Mouse (Mus musculus): ENCODE measurements around the gene Hdac7. TPM values are rescaled to one million over a fixed set of nuclear protein-coding genes. Genes with fewer than 3 reads are reported as not detected.
A peak's percentile ranks its signal among the peaks of the same experiment; 100 is the strongest.
"Not testable (repeated sequence)": the region's sequence is repeated elsewhere in the genome, so short reads cannot be mapped to it uniquely, and the experiment has no call there.

The Hdac7 gene
- polyA plus RNA-seq, 1 experiment from 2014 or later, result 44.7 TPM

- 77% methylated on average over 19 of the region's 19 CpGs for WGBS
- H3K27ac ChIP-seq, result no peak overlapping the region
- no peaks in the 10 kb centered on the region for H3K4me1 ChIP-seq
- peaks cover under 1% of the 10 kb centered on the region; the same call in 1 of the 2 replicates for H3K9me3 ChIP-seq
- no peaks in the 10 kb centered on the region for H3K27me3 ChIP-seq
- H3K9ac ChIP-seq, result no peak overlapping the region
- H3K4me2 ChIP-seq, result no peak overlapping the region
- no peak for ATAC-seq (ENCODE audit: borderline replicate concordance, extremely low read depth, low FRiP score, low TSS enrichment)
- no peaks in the 10 kb centered on the region for H3K36me3 ChIP-seq
- no peak overlapping the region for H3K4me3 ChIP-seq
Observed at GRCm38 (mm10) chr15:97871055-97872030, 27.0 kb upstream of the Hdac7 start.

- ATAC-seq (ENCODE audit: borderline replicate concordance, extremely low read depth, low FRiP score, low TSS enrichment); H3K27me3 ChIP-seq; H3K4me3 ChIP-seq; H3K36me3 ChIP-seq; H3K4me2 ChIP-seq; H3K9me3 ChIP-seq; H3K9ac ChIP-seq; H3K27ac ChIP-seq; H3K4me1 ChIP-seq: not testable (repeated sequence)
- 73% methylated on average over 4 of the region's 4 CpGs for WGBS
Observed at GRCm38 (mm10) chr15:97870116-97870515, 25.8 kb upstream of the Hdac7 start.

GRCm38 (mm10) chr15:97868985-97869384 is 24.7 kb upstream of the Hdac7 start:
- H3K27me3 ChIP-seq, result no peaks in the 10 kb centered on the region
- no peaks in the 10 kb centered on the region for H3K36me3 ChIP-seq
- no peak overlapping the region for H3K27ac ChIP-seq
- H3K4me2 ChIP-seq, result no peak overlapping the region
- no peak overlapping the region for H3K4me3 ChIP-seq
- peaks cover 3% of the 10 kb centered on the region; the same call in 1 of the 2 replicates for H3K9me3 ChIP-seq
- ATAC-seq (ENCODE audit: borderline replicate concordance, extremely low read depth, low FRiP score, low TSS enrichment), result no peak
- peaks cover 14% of the 10 kb centered on the region for H3K4me1 ChIP-seq
- WGBS, result 87% methylated on average over 6 of the region's 6 CpGs
- no peak overlapping the region for H3K9ac ChIP-seq

- peaks cover 27% of the 10 kb centered on the region for H3K4me1 ChIP-seq
- H3K4me2 ChIP-seq, result no peak overlapping the region
- H3K27ac ChIP-seq, result no peak overlapping the region
- H3K36me3 ChIP-seq, result no peaks in the 10 kb centered on the region
- WGBS, result 94% methylated on average over 2 of the region's 2 CpGs
- H3K27me3 ChIP-seq, result no peaks in the 10 kb centered on the region
- ATAC-seq (ENCODE audit: borderline replicate concordance, extremely low read depth, low FRiP score, low TSS enrichment), result no peak
- peaks cover 3% of the 10 kb centered on the region; the same call in 1 of the 2 replicates for H3K9me3 ChIP-seq
- no peak overlapping the region for H3K9ac ChIP-seq
- no peak overlapping the region for H3K4me3 ChIP-seq
Observed at GRCm38 (mm10) chr15:97865988-97866387, 21.7 kb upstream of the Hdac7 start.

- no peak for ATAC-seq (ENCODE audit: borderline replicate concordance, extremely low read depth, low FRiP score, low TSS enrichment)
- H3K9ac ChIP-seq, result no peak overlapping the region
Observed at GRCm38 (mm10) chr15:97865175-97865574, 20.9 kb upstream of the Hdac7 start.

GRCm38 (mm10) chr15:97864361-97865045 is 20.2 kb upstream of the Hdac7 start:
- peak overlapping the region; percentile 38; the same call in 1 of the 2 replicates for H3K27ac ChIP-seq
- H3K4me3 ChIP-seq, result no peak overlapping the region
- peaks cover 3% of the 10 kb centered on the region; the same call in 1 of the 2 replicates for H3K9me3 ChIP-seq
- no peak overlapping the region for H3K9ac ChIP-seq
- H3K4me2 ChIP-seq, result no peak overlapping the region
- peaks cover 27% of the 10 kb centered on the region for H3K4me1 ChIP-seq
- peak; percentile 68 for ATAC-seq (ENCODE audit: borderline replicate concordance, extremely low read depth, low FRiP score, low TSS enrichment)
- no peaks in the 10 kb centered on the region for H3K27me3 ChIP-seq
- WGBS, result 40% methylated on average over 8 of the region's 8 CpGs
- H3K36me3 ChIP-seq, result no peaks in the 10 kb centered on the region

More at GRCm38 (mm10) chr15:97865175-97865574, 20.9 kb upstream of the Hdac7 start:
- 21% methylated on average over 6 of the region's 6 CpGs for WGBS
- Histone ChIP-seq H3K36me3 (no peaks in the 10 kb centered on the region), H3K4me2 (no peak overlapping the region), H3K27ac (peak overlapping the region; percentile 38; the same call in 1 of the 2 replicates), H3K4me1 (peaks cover 27% of the 10 kb centered on the region), H3K4me3 (no peak overlapping the region), H3K9me3 (peaks cover 3% of the 10 kb centered on the region; the same call in 1 of the 2 replicates), H3K27me3 (no peaks in the 10 kb centered on the region)

GRCm38 (mm10) chr15:97863494-97863881 is 19.2 kb upstream of the Hdac7 start:
- WGBS, result 53% methylated on average over 18 of the region's 18 CpGs
- Histone ChIP-seq H3K4me3 (no peak overlapping the region), H3K4me2 (no peak overlapping the region), H3K27me3 (no peaks in the 10 kb centered on the region), H3K27ac (no peak overlapping the region), H3K9ac (no peak overlapping the region), H3K36me3 (no peaks in the 10 kb centered on the region), H3K4me1 (peaks cover 27% of the 10 kb centered on the region), H3K9me3 (peaks cover 3% of the 10 kb centered on the region; the same call in 1 of the 2 replicates)
- peak; percentile 31; the same call in 1 of the 2 replicates for ATAC-seq (ENCODE audit: borderline replicate concordance, extremely low read depth, low FRiP score, low TSS enrichment)

- 31% methylated on average over 14 of the region's 14 CpGs for WGBS
- Histone ChIP-seq H3K4me3 (no peak overlapping the region), H3K9ac (no peak overlapping the region), H3K4me1 (peaks cover 27% of the 10 kb centered on the region), H3K4me2 (no peak overlapping the region), H3K36me3 (no peaks in the 10 kb centered on the region), H3K9me3 (peaks cover 3% of the 10 kb centered on the region; the same call in 1 of the 2 replicates), H3K27ac (no peak overlapping the region), H3K27me3 (no peaks in the 10 kb centered on the region)
- no peak for ATAC-seq (ENCODE audit: borderline replicate concordance, extremely low read depth, low FRiP score, low TSS enrichment)
Observed at GRCm38 (mm10) chr15:97862881-97863493, 18.7 kb upstream of the Hdac7 start.

- H3K4me3 ChIP-seq, result no peak overlapping the region
- no peaks in the 10 kb centered on the region for H3K9me3 ChIP-seq
- H3K4me2 ChIP-seq, result no peak overlapping the region
- no peak overlapping the region for H3K9ac ChIP-seq
- H3K27ac ChIP-seq, result no peak overlapping the region
- peaks cover 26% of the 10 kb centered on the region for H3K4me1 ChIP-seq
- ATAC-seq (ENCODE audit: borderline replicate concordance, extremely low read depth, low FRiP score, low TSS enrichment), result no peak
- 83% methylated on average over 3 of the region's 3 CpGs for WGBS
- no peaks in the 10 kb centered on the region for H3K27me3 ChIP-seq
- no peaks in the 10 kb centered on the region for H3K36me3 ChIP-seq
Observed at GRCm38 (mm10) chr15:97860353-97860752, 16.1 kb upstream of the Hdac7 start.

- no peak overlapping the region for H3K27ac ChIP-seq
- H3K36me3 ChIP-seq, result no peaks in the 10 kb centered on the region
- WGBS, result 74% methylated on average over 4 of the region's 4 CpGs
- peaks cover 8% of the 10 kb centered on the region for H3K4me1 ChIP-seq
- H3K9ac ChIP-seq, result no peak overlapping the region
- H3K4me2 ChIP-seq, result no peak overlapping the region
- no peak overlapping the region for H3K4me3 ChIP-seq
- ATAC-seq (ENCODE audit: borderline replicate concordance, extremely low read depth, low FRiP score, low TSS enrichment), result no peak
- no peaks in the 10 kb centered on the region for H3K27me3 ChIP-seq
- no peaks in the 10 kb centered on the region for H3K9me3 ChIP-seq
Observed at GRCm38 (mm10) chr15:97858431-97858830, 14.1 kb upstream of the Hdac7 start.

- Histone ChIP-seq H3K4me3 (no peak overlapping the region), H3K4me1 (no peaks in the 10 kb centered on the region), H3K27me3 (no peaks in the 10 kb centered on the region), H3K4me2 (no peak overlapping the region), H3K9ac (no peak overlapping the region), H3K9me3 (no peaks in the 10 kb centered on the region), H3K27ac (no peak overlapping the region), H3K36me3 (no peaks in the 10 kb centered on the region)
- 41% methylated on average over 6 of the region's 6 CpGs for WGBS
- ATAC-seq (ENCODE audit: borderline replicate concordance, extremely low read depth, low FRiP score, low TSS enrichment), result no peak
Observed at GRCm38 (mm10) chr15:97854551-97854950, 10.2 kb upstream of the Hdac7 start.
